Mouse (Mus musculus) heart, adult 9 months (tissue): Measurements from ENCODE around the gene Vmn1r86.
"Not testable (repeated sequence)": the region's sequence is repeated elsewhere in the genome, so short reads cannot be mapped to it uniquely, and the experiment has no call there.

Source experiments
- DNase-seq, 2 experiments: peaks; one replicate each; pipeline ENCODE4 v3.0.0; 2022; ENCODE audit warnings: low spot score in 2 of 2

Gene Vmn1r86

DNA sequence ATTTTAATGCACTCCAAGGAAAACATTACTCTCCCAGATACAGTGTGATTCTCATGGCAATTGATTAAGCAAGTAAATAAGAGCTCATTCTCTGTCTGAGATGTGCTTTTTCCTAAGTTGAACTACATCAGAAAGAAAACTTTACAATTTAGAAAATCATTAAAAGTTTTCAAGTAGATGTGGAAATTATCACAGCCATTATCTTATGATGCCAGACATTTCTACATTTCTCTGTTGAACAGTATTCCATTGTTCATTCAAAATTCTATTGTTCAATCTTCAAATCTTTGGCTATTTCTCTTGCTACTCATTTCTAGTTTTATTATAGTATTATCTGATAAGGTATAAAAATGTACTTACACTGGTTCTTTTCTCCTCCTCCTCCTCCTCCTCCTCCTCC is at the start of gene Vmn1r86:
Gene Vmn1r86 (minus strand): TSS at position 101 of the 400 bp plus-strand sequence.
- DNase-seq, result no peak

DNA sequence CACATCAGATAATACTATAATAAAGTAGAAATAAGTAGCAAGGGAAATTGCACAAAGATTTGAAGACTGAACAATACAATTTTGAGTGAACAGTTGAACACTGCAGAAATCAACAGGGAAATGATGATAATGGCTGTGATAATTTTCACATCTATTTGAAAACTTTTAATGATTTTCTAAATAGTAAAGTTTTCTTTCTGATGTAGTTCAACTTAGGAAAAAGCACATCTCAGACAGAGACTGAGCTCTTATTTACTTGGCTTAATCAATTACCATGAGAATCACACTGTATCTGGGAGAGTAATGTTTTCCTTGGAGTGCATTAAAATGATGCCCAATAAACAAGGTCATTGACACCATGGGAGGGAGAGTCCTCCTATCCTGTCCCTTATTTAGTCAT is 39.6 kb upstream of the Vmn1r86 start, which contains the start of gene Vmn1r88:
Gene Vmn1r88 (plus strand): TSS at position 301 of the 400 bp plus-strand sequence.
- no peak for DNase-seq

DNA sequence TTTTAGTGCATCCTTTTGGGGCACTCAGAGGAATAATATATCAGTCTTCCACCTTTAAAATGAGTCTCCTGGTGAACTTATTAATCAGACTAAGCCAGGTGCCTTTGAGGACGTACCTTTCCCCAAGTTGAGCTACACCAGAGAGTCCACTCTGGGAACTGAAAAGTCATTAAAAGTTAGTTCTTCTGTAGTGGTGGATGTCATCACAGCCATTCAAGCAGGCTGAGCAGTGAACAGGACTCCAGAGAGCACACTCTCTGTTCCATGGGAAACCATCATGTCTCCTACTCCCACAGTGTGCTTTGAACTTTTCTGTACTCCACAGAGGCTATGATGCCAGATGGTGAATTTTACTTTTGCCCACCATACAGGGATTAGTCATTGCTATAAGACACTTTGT is 20.3 kb upstream of the Vmn1r86 start, which contains the start of gene Vmn1r87:
Gene Vmn1r87 (minus strand): TSS at position 101 of the 400 bp plus-strand sequence.
- DNase-seq, result no peak

DNA sequence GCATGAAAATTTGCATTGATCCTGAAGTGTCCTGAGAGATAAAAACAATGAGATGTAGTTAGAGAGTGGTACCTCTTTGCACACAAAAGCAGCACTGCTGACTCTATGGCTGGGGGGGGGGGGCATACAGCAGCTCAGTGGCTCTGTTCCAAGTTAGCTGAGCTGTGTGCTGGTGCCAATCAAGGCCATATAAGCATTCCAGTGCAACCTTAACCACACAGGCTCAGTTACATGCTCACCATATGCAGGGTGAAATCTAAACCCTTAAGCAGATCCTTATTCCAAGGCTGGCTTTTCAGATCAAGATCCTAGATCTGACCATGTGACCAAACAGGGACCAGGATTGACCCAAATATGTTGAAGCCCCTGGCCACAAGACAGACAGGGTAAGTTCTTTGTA is 17.6 kb upstream of the Vmn1r86 start:
- no peak for DNase-seq

DNA sequence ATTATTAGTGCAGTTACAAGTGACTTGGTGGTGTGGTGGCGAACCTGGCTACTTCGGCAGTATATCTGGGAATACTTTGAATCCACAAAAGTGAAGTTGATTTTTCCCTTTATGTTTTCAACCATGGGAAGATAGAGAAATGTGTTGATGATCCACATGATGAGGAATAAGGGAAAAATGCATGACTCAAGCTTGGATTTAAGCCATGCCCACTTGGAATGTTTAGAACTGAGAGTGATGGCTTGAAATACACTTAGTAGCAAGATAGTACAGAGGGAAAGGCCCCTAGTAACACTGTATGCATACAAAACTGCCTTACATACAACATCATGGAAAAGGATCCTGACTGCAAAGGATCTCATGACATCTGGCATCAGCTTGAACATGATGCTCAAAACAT is 12.1 kb upstream of the Vmn1r86 start:
- DNase-seq, result no peak

DNA sequence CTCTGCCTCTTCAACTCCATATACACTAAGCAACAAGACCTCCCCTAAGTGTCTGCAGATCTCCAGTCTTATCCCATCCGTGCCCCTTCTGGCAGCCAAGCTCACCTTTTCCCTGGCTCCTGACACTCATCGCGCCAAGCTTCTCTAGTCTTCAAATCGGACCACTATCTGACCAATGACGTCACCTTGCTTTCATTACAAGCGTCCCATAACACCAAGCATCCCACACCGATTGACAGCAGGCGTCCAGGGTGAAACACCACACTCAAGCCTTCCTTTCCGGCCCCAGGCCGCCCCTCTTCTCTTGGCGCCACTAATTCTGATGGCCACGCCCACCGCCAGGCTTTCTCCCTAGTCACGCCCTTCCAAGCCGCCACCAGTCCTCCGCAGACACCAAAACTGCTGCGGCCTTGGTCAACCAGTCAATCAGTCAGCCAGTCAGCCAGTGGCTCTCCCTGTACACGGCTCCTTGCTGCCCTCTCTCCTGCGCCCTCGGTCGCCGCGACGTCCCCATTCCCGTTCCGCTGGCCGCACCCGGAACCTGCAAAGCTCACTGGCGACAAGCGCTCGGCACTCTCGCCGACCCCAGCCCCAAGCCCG is 3.9 kb upstream of the Vmn1r86 start:
- peak in 1 of 2 experiments; percentile 3 for DNase-seq

DNA sequence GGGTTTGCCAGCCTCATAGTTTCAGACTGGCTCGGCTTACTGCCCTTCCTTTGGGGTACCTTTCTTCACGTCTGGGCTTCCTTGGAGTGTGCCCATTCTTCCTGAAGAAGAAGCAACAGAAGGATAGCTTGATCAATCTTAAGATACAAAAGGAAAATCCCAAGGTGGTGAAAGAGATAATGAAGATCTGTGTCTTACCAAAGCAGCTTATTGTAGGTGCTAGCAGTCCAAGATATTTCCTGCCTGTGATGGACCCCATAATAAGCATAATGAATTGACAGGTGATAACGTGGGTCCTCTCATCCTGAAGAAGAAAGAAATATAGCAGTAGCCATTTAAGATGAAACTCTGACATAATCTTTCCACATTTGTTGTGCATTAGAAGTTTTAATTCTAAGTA is 24.6 kb downstream of the Vmn1r86 start, which contains the start of gene Vmn1r85:
Gene Vmn1r85 (minus strand): TSS at position 101 of the 400 bp plus-strand sequence.
- no peak for DNase-seq

DNA sequence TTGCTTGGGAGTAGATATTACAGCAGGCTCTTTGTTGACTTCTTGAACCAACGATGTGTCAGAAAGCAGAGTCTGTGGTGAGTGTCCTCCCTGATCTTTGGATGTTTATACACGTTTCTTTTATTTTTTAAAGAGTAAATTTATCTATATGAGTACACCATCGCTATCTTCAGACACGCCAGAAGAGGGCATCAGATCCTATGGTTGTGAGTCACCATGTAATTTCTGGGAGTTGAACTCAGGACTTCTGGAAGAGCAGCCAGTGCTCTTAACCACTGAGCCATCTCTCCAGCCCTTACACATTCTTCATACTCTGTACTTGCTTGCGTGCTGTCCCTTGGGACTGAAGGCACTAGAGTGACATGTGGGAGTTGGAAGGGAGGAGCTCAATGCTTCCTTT is 47.4 kb downstream of the Vmn1r86 start:
- DNase-seq, result no peak

DNA sequence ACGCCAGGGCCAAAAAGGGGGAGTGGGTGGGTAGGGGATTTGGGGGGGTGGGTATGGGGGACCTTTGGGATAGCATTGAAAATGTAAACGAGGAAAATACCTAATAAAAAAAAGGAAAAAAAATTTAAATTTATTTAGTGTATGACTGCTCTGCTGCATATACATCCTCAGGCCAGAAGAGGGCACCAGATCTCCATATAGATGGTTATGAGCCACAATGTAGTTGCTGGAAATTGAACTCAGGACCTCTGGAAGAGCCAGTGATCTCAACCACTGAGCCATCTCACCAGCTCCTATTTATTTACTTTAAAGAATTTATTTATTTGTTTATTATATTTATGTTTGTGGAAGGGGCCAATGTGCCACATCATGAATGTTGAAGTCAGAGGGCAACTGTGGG is 56.3 kb downstream of the Vmn1r86 start:
- not testable (repeated sequence) for DNase-seq

DNA sequence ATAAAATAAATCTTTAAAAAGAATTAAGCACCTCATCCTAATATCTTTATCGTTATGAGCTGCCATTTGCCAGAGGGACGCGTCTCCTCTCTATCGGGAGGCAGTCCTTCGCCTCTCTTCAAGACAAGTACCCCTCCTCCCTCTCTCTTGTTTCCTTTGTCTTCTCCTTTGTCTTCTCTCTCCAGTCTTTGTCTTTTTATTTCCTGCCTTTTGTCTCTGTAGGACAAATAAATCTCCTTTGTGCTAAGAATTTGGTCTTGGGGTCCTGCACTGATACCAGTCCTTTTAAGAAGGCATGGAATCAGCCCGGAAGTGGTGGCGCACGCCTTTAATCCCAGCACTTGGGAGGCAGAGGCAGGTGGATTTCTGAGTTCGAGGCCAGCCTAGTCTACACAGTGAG is 60.2 kb downstream of the Vmn1r86 start:
- DNase-seq, result no peak

DNA sequence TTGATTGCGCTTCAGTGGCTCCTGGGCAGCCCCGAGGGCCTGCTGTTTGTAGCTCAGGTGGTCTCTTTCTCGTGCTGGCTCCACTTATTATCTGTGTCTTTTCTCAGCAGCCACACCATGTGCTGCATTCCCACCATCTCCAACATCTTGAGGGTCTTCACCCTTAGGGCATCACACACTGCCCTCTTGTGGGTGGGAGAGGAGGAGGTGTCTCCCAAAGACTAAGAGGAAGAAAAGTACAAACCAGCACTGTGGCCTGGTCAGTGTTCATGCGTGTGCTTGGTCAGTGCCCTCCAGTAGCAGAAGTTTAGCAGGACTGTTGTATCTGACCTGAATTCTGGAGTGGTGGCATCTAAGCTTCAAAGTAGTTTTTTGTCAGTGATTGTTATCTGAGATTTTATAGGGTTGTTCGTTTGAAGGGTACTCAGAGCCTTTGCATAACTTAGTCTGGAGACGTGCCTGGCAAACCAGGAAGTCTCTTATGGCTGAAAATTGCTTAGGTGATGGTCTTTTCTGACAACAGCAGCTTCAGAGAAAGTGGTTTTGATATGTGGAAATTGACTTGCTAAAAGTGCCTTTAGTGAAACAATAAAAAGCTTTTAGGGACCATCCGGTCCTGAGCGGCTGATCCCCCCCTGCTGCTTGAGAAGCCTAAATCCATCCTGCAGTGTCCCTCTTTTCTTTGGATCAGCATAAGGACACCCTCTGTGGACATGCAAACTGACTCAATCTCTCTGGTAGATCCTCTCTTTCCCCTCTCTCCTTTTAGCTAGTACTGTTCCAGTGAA is 62.6 kb downstream of the Vmn1r86 start:
- DNase-seq, result no peak

DNA sequence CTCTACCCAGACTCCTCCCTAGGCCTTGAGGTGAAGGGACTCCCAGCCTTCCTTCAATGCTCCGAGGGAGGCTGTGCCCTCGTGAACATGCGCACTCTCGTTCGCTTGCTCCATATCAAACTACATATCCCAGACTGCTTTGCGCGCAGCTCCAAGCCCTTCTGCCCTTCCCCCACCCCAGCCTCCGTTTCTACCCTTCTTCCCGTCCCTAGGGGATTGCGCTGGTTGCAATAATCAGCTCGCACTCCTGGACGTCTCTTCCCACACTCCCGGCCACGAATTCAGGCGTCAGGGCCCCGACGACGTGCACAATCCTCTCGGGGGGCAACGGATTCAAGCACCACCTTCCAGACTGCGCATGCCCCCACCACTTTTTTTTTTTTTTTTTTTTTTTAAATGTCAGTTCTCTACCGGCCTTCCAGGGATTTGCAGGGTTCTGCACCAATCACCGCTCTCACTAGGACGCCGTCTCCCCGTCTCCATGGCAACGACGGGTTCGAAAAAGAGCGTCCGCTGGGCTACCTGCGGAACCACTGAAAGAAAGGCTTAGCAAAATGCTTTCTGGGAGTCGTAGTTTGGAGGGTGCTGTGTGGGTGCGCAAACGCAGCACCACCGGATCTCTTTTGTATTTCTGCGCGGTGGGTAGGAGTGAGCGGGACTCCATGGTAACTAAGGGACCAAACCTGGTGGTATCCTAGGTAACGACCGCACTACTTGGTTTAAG is 65.3 kb downstream of the Vmn1r86 start, which contains the start of gene Mzf1:
Gene Mzf1 (minus strand): TSS at position 478 of the 724 bp plus-strand sequence.
- peak; percentile 92 to 94 for DNase-seq

DNA sequence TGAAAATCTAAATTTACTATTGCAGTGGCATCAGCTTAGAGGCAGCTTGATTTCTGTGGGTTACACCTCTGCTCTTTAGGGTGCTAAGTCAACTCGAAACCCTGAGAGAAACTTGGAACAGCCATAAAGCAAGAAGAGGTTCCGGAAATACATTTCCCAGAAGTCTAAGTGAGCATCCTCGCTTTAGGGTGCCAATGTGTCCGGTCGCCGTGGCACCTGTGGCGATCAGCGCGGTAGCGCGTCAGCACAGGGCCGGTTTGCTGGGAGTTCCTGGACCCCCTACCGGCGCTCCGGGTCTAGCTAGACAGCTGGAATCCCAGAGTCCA is 65.8 kb downstream of the Vmn1r86 start:
- DNase-seq, result no peak

DNA sequence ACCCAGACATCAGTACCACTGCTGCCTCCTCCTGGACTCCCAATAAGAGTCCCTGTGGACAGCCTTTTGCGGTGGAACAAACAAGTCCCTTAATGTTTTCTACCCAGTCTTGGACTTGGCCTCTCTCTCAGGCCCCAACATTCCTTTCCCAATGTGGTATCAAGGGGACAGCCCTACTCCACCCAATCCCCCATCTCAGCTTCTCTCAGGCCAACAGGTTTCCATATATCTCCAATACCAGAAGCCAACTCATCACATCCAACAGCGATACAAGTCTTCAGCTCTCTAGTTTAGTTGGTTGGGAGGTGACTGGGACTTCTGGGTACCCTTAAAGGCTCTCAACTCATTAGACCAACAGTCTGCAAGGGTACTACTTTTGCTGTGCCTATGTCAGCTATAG is 66.2 kb downstream of the Vmn1r86 start:
- no peak for DNase-seq

DNA sequence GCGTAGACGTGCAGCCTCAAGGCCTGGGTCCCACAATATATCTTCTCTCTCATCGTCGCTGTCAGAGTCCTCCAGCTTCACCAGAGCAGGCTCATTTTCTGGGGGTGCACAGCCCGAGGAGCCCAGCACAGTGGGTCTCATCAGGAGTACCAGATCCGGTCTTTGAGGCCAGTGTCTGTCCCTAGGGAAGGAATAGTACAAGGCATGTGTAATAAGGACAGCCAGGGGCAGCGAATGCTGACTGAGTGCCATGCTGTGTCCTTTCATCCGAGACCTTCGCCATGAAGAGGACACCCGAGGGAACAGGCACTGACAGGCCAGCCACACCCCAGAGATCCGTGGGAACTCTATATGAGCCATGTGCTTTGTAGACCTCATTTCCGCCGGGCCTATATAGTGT is 66.7 kb downstream of the Vmn1r86 start:
- DNase-seq, result no peak
